Mouse (Mus musculus) forebrain, embryonic 10.5 days (tissue): ENCODE data around the gene Hyls1. TPM values are rescaled to one million over a fixed set of nuclear protein-coding genes. Genes with fewer than 3 reads are reported as not detected.

ENCODE experiments used
- DNase-seq: peaks from one replicate; pipeline ENCODE4 v3.0.0-alpha.2; 2017; ENCODE audit warnings: low spot score; ENCODE audit errors: extremely low spot score
- H3K27ac ChIP-seq: fragments of 300-500 bp; sonication (generic); 2 replicates; pipeline ENCODE4 v1.5.1; 2016; ENCODE audit warnings: mild to moderate bottlenecking
- H3K27me3 ChIP-seq: fragments of 300-500 bp; sonication (generic); 2 replicates; pipeline ENCODE4 v1.6.1; 2016; ENCODE audit warnings: mild to moderate bottlenecking; ENCODE audit not compliant: poor library complexity, severe bottlenecking
- H3K36me3 ChIP-seq: fragments of 300-500 bp; sonication (generic); replicated peaks from 2 replicates; pipeline ENCODE4 v1.6.1; 2016; ENCODE audit warnings: mild to moderate bottlenecking, moderate library complexity
- H3K4me1 ChIP-seq: fragments of 300-500 bp; sonication (generic); 2 replicates; pipeline ENCODE4 v1.6.1; 2016
- H3K4me3 ChIP-seq: fragments of 300-500 bp; sonication (generic); 2 replicates; pipeline ENCODE4 v1.5.1; 2016; ENCODE audit warnings: mild to moderate bottlenecking, moderate library complexity
- H3K9me3 ChIP-seq: fragments of 300-500 bp; sonication (generic); 2 replicates; pipeline ENCODE4 v1.6.1; 2016; ENCODE audit warnings: mild to moderate bottlenecking, moderate library complexity
- WGBS: fragments of 180-500 bp; shearing (Covaris S2); methylation state at CpG from one replicate; pipeline ENCODE4 v1.1.7; 2016; 5-methylcytosine and 5-hydroxymethylcytosine counted together
- polyA plus RNA-seq: library from polyadenylated mRNA; unstranded; fragments of >200 nt; fragmentation: Nextera tagmentation; extraction: Ambion mirVana; gene quantifications from 2 replicates; pipeline ENCODE4 v1.2.1, GENCODE M21; 2016

Gene Hyls1
- polyA plus RNA-seq, 1 experiment from 2014 or later = 28.6 TPM

DNA sequence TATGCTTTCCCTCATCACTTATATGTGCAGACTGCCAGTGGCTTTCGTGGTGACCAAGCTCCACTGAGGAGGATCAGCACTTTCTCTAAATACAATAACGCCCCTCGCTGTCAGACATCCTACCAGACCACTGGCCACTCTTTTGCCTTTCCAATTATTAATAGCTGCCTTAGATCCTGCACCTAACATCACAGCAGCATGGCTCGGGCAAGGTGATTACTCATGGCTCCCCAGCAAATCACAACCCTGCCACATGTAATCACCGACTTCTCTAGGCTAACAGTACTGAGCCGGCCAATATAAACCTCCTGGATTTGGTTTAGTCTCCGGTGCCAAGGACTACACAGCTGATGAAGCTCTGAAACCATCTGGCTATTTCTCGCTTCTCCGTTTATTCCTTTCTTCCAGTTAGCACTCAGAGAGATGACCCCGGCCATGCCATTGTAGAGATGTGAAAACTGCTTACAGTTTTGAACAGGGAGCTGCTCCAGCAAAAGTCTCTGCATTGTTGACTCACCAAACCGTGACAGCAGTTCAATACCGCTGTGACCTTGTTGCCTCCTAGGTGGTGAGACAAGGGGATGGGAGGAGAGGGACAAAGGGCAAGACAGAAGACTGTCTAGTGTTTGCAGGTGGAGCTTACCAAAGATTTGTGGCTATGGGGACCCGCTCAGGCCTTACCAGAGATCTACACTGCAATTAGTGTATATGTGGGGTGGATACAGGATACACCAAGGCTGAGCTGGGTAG is 31.0 kb downstream of the Hyls1 start:
- no peaks in the 10 kb centered on the region for H3K9me3 ChIP-seq
- no peak overlapping the region for H3K27ac ChIP-seq
- WGBS = 89% methylated on average over 13 of the region's 13 CpGs
- H3K4me3 ChIP-seq = no peak overlapping the region
- H3K36me3 ChIP-seq = no peaks in the 10 kb centered on the region
- peaks cover 22% of the 10 kb centered on the region for H3K4me1 ChIP-seq
- H3K27me3 ChIP-seq = no peaks in the 10 kb centered on the region
- DNase-seq = no peak

DNA sequence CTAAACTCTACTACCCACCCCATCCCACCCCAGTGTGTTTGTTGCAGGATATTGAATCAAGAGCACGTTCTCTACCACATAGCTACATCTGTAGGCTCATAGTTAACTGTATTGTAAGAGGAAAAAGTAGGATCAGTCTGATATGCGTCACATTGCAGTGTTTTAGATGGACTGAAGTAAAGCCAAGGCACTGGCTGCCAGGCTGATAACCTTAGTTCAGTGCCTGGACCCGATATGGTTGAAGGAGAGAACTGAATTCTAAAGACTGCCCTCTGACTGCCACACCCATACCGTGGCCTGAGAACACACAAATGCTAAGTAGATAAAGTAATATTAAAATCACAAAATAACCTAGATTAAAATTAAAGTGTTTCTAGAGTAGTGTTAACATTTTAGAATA is 34.3 kb downstream of the Hyls1 start:
- peaks cover 22% of the 10 kb centered on the region for H3K4me1 ChIP-seq
- no peaks in the 10 kb centered on the region for H3K36me3 ChIP-seq
- no peak for DNase-seq
- no peak overlapping the region for H3K4me3 ChIP-seq
- no peak overlapping the region for H3K27ac ChIP-seq
- H3K27me3 ChIP-seq = no peaks in the 10 kb centered on the region
- no peaks in the 10 kb centered on the region for H3K9me3 ChIP-seq
- 85% methylated on average over 4 of the region's 4 CpGs for WGBS

DNA sequence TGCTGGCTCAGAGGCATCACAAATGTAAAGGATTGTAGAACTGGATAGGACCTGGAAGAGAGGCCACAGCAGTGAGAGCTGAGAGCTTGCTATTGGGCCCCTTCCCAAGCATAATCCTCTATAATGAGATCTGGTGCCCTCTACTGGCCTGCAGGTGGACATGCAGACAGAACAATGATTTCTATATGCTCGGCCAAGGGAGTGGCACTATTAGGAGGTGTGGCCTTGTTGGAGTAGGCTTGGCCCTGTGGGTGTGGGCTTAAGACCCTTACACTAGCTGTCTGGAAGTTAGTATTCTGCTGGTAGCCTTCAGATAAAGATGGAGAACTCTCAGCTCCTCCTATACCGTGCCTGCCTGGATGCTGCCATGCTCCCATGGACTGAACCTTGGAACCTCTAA is 35.1 kb downstream of the Hyls1 start:
- Histone ChIP-seq H3K27ac (peak overlapping the region; percentile 40; the same call in 1 of the 2 replicates), H3K36me3 (no peaks in the 10 kb centered on the region), H3K4me3 (no peak overlapping the region), H3K27me3 (no peaks in the 10 kb centered on the region), H3K9me3 (no peaks in the 10 kb centered on the region), H3K4me1 (peaks cover 28% of the 10 kb centered on the region)
- DNase-seq = peak; percentile 68
- 15% methylated on average over 2 of the region's 2 CpGs for WGBS

DNA sequence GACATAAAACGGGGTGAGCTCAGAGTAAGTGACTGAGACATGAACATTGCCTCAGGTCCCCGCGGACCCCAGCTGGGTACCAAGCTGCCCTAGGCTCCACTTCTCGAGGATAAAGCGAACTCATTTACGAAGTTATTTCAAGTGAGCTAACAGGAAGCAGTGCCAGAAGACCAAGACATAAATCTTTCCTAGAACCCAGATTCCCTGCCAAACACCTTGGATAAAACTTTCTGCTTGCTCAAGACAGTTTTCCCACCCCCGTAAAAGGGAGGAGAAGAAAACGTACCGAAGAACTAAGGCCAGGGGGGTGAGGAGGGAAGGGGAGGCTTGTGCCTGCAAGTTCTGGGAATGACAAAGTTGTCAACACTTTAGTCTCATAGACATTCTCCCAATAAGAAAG is 36.9 kb downstream of the Hyls1 start:
- H3K4me3 ChIP-seq = no peak overlapping the region
- no peak for DNase-seq
- no peaks in the 10 kb centered on the region for H3K9me3 ChIP-seq
- WGBS = 88% methylated on average over 9 of the region's 9 CpGs
- no peaks in the 10 kb centered on the region for H3K36me3 ChIP-seq
- peaks cover 29% of the 10 kb centered on the region for H3K4me1 ChIP-seq
- H3K27ac ChIP-seq = no peak overlapping the region
- no peaks in the 10 kb centered on the region for H3K27me3 ChIP-seq

DNA sequence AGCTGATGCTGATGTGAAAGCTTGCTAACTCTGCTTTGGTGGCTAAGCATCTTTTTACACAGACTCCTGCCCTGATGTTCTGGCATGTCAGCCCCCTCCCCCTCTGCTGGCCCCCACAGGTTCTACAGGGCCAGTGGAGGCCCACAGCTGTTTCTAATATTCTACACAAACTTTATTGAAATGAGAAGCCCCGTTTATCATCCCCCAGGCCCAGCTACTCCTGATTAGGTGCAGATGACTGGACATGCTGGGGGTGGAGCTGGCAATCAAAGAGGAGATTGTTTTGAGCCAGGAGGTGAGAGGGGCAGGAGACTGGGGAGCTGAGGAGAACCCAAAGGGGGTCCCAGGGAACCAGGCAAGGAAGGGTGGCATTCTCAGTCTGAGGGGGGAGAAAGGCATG is 40.4 kb downstream of the Hyls1 start:
- DNase-seq = peak; percentile 47
- Histone ChIP-seq H3K36me3 (no peaks in the 10 kb centered on the region), H3K4me1 (peaks cover 17% of the 10 kb centered on the region), H3K27ac (peak overlapping the region; percentile 48; the same call in 1 of the 2 replicates), H3K4me3 (no peak overlapping the region), H3K27me3 (no peaks in the 10 kb centered on the region), H3K9me3 (no peaks in the 10 kb centered on the region)
- WGBS = 19% methylated on average over 1 of the region's 1 CpGs

DNA sequence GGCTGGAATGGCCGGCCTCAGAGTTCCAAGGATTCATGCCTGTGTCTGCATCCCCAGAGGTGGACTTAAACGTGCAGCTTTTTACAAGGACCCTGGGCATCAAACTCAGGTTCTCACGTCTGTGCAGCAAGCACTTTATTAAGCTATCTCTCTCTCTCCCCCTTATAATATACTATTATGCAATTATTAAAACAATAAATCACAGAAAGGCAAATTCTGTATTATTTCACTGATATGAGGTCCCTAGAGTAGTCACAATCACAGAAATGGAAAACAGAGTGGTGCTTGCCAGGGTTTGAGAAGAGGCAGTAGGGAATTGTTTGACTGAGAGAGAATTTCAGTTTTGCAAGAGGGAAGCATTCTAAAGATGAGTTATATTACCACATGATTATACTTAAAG is 41.1 kb downstream of the Hyls1 start:
- Histone ChIP-seq H3K27ac (no peak overlapping the region), H3K4me1 (peaks cover 19% of the 10 kb centered on the region), H3K4me3 (no peak overlapping the region), H3K36me3 (no peaks in the 10 kb centered on the region), H3K27me3 (no peaks in the 10 kb centered on the region), H3K9me3 (no peaks in the 10 kb centered on the region)
- no peak for DNase-seq
- 70% methylated on average over 3 of the region's 3 CpGs for WGBS

DNA sequence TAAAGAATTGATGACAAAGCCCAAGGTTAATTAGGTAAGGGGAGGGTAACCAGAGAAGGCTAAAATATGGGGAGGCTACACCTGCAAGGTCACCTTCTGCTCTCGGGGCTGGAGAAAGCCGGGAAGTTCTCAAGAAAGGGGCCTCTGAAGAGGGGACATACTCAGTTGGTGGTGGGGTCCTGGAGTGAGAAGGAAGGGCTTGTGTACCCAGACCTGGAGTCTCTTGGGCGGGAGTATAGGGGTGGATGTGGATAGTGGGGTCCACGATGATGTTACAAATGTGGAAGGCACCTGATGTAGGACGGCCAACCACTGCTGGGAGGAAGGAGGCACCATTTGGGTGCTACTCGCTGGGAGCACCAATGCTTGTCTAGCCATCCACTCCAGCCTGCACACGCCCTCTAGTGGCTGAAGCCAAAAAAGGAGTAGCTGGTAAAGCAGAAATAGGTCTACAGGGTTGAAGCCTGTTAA is 46.2 kb downstream of the Hyls1 start:
- H3K27me3 ChIP-seq = no peaks in the 10 kb centered on the region; the same call in 1 of the 2 replicates
- no peak overlapping the region for H3K27ac ChIP-seq
- no peaks in the 10 kb centered on the region for H3K36me3 ChIP-seq
- DNase-seq = peak; percentile 51
- no peak overlapping the region for H3K4me3 ChIP-seq
- 36% methylated on average over 7 of the region's 7 CpGs for WGBS
- H3K4me1 ChIP-seq = peaks cover 33% of the 10 kb centered on the region
- no peaks in the 10 kb centered on the region for H3K9me3 ChIP-seq

DNA sequence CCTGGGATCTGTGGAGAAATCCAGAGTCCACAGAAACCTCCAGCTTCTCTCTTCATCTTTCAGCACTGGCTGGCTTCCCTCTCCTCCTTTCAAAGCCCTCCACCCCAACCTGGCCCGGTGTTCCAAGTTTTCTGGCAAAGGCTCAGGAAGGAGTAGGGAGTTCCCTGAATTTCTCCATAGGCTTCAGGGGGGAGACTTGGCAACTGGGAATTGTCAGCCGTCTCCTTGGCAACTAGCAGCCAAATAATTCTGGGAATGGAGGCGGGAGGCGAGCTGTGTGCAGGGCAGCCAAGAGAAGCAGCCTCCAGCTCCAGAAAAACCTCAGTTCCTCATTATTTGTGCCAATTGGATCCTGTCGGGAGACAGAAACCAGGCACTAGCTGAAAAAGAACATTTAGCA is 46.7 kb downstream of the Hyls1 start:
- 37% methylated on average over 5 of the region's 5 CpGs for WGBS
- Histone ChIP-seq H3K4me1 (peaks cover 33% of the 10 kb centered on the region), H3K27me3 (no peaks in the 10 kb centered on the region; the same call in 1 of the 2 replicates), H3K27ac (peak overlapping the region; percentile 3; the same call in 1 of the 2 replicates), H3K9me3 (no peaks in the 10 kb centered on the region), H3K4me3 (no peak overlapping the region), H3K36me3 (no peaks in the 10 kb centered on the region)
- peak; percentile 33 for DNase-seq

DNA sequence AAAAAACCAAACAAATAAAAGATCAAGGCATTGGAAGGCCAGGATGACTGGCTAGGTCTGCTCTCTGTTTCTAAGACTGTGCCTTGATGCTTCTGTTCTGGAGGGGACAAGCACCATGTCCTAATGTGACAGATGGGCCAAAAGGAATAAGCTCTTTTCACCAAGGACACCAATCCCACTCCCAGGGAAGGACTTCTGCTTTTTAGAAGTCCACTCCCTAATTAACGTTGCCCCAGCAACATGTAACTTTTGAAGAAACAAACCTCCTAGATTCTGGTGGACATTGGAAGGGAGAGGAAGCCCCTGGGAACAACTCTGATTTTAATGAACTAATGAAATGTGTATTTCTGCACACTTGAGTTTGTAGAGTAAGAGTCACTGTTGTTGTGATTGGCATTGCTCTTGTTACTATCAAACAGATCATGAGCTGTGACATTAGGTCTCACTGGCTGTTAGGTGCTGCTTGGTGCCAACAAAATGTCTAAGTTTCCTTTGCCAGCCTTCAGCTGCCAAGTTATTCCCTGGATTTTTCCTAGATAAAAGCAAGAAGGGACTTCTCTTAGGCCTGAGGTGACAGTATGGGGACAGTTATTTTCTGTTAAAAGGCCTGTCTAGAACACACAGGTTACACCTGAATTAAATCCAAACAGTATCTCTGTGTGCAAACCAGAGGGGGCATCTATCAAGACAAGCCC is 47.2 kb downstream of the Hyls1 start:
- H3K4me1 ChIP-seq = peaks cover 30% of the 10 kb centered on the region
- 0 out of 2 replicates have a peak overlapping the region, but pooled peaks have one; percentile 3 for H3K27ac ChIP-seq
- no peaks in the 10 kb centered on the region; the same call in 1 of the 2 replicates for H3K27me3 ChIP-seq
- no peak overlapping the region for H3K4me3 ChIP-seq
- no peak for DNase-seq
- 89% methylated on average over 1 of the region's 1 CpGs for whole genome bisulfite sequencing
- H3K9me3 ChIP-seq = no peaks in the 10 kb centered on the region
- H3K36me3 ChIP-seq = no peaks in the 10 kb centered on the region

DNA sequence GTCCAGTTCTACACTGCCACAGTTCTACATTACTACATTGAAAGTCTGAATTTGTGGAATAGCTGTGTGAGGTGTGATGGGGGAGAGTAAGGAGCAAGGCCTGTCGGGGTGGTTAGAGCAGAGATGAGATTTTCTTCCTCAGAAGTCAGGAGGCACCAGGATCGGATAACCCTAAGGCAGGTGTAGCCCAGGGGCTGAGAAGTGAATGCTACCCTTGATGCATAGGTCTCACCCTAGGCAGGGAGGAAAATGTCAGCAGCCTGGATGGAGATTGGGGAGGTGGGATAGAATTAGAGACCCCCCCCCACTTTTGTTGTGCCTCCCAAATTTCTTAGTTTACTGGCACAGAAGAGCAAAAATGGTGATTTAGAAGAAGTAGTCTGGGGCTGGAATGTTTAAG is 48.0 kb downstream of the Hyls1 start:
- Histone ChIP-seq H3K27me3 (no peaks in the 10 kb centered on the region; the same call in 1 of the 2 replicates), H3K27ac (no peak overlapping the region), H3K9me3 (no peaks in the 10 kb centered on the region), H3K36me3 (no peaks in the 10 kb centered on the region), H3K4me1 (peaks cover 30% of the 10 kb centered on the region), H3K4me3 (no peak overlapping the region)
- DNase-seq = no peak
- WGBS = 82% methylated on average over 2 of the region's 2 CpGs

DNA sequence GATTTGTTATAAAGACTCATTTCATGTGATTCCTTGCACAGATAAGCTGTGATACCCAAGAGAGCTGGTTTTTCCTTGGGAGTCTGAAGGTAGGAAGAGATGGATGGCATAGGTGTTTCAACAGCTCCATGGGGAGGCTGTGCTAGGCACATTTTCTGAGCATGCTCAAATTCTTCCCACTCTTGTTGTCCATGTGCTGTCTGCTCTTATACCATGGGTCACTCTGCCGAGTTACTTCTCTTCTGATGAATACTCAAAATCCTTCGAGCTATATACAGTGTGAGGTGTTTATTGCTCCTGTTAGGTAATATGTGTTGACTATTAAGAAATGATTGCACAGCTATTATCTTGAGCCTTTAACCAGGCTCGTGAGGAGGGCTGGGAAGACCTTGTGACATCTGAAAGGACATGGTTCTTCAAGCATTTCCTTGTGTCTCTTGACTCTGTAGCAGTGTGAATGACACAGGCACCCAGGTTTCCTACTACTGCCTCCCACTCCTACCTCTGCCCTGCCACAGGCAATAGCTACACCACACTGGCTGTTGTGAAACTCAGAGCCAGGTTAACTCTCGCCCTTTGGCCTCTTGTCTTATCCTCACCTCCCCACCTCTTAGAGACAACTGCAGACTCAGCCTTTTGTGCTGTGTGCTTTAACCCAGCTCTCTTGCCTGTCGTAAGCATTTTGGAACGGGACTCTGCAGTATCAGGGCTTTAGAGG is 49.4 kb downstream of the Hyls1 start:
- no peaks in the 10 kb centered on the region for H3K36me3 ChIP-seq
- no peak for DNase-seq
- no peaks in the 10 kb centered on the region; the same call in 1 of the 2 replicates for H3K27me3 ChIP-seq
- 84% methylated on average over 6 of the region's 6 CpGs for WGBS
- H3K27ac ChIP-seq = 0 out of 2 replicates have a peak overlapping the region, but pooled peaks have one; percentile 26
- peaks cover 30% of the 10 kb centered on the region for H3K4me1 ChIP-seq
- H3K4me3 ChIP-seq = no peak overlapping the region
- H3K9me3 ChIP-seq = no peaks in the 10 kb centered on the region

DNA sequence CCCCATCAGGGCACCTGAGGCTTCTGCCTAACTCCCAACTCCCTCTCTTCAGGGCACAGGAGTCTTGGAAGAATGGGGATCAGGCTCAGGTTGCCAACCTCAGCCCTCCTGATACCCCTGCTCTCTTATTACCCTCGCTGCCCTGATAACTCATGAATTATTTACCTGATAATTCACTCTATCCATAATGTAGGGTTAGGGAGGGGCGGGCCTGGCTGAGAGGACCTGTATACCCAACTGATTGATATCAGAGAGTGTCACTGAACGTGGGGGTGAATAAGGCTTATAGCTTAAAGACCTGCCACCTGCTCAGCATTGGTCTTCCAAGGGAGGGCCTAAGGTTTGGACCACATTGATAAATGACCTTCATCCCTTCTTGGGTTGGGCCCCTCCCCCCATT is 52.0 kb downstream of the Hyls1 start, which contains the start of gene Gm1113:
Gene Gm1113, minus strand, starts transcription at position 101 of the 400 bp plus-strand sequence.
- Histone ChIP-seq H3K9me3 (no peaks in the 10 kb centered on the region), H3K4me1 (peaks cover 17% of the 10 kb centered on the region), H3K4me3 (no peak within 1 kb of the TSS), H3K36me3 (no peaks in the 10 kb centered on the region), H3K27me3 (no peaks in the 10 kb centered on the region), H3K27ac (no peak within 1 kb of the TSS)
- 84% methylated on average over 3 of the region's 3 CpGs for WGBS
- no peak for DNase-seq
